Mouse (Mus musculus) ovary, postnatal 36 days (tissue): ENCODE data around the gene Prkn.
A peak's percentile ranks its signal among the peaks of the same experiment; 100 is the strongest.

ENCODE experiments used
- DNase-seq: peaks from one replicate; pipeline ENCODE4 v3.0.0; 2022; ENCODE audit warnings: low spot score, mixed read lengths

Prkn gene

GRCm38 (mm10) chr17:10840148-10840707, at the start of gene Prkn, which contains the start of gene Pacrg:
TSS of gene Prkn (plus strand) at chr17:10840384.
TSS of gene Pacrg (minus strand) at chr17:10840311.
- DNase-seq: peak; percentile 97

GRCm38 (mm10) chr17:10791661-10792060, 48.5 kb upstream of the Prkn start:
- DNase-seq: no peak

- DNase-seq: no peak
Observed at GRCm38 (mm10) chr17:10806692-10807091, 33.5 kb upstream of the Prkn start.

- no peak for DNase-seq
Observed at GRCm38 (mm10) chr17:10807261-10807998, 32.8 kb upstream of the Prkn start.

GRCm38 (mm10) chr17:10808571-10808970, 31.6 kb upstream of the Prkn start:
- no peak for DNase-seq

GRCm38 (mm10) chr17:10818971-10819370, 21.2 kb upstream of the Prkn start:
- no peak for DNase-seq

- DNase-seq: peak; percentile 18
Observed at GRCm38 (mm10) chr17:10840731-10841201, 582 bp downstream of the Prkn start.

- DNase-seq: no peak
Observed at GRCm38 (mm10) chr17:10854207-10854606, 14.0 kb downstream of the Prkn start.

GRCm38 (mm10) chr17:10874208-10875187, 34.3 kb downstream of the Prkn start:
- DNase-seq: no peak

GRCm38 (mm10) chr17:10878986-10879385, 38.8 kb downstream of the Prkn start:
- DNase-seq: no peak

GRCm38 (mm10) chr17:10882260-10882659, 42.1 kb downstream of the Prkn start:
- no peak for DNase-seq

GRCm38 (mm10) chr17:10887924-10888323, 47.7 kb downstream of the Prkn start:
- no peak for DNase-seq

GRCm38 (mm10) chr17:10901686-10902228, 61.6 kb downstream of the Prkn start:
- no peak for DNase-seq

GRCm38 (mm10) chr17:10936698-10937097, 96.5 kb downstream of the Prkn start:
- no peak for DNase-seq

GRCm38 (mm10) chr17:10937844-10938243, 97.7 kb downstream of the Prkn start:
- DNase-seq: no peak

- no peak for DNase-seq
Observed at GRCm38 (mm10) chr17:10938755-10939154, 98.6 kb downstream of the Prkn start.

GRCm38 (mm10) chr17:10946552-10946951, 106.4 kb downstream of the Prkn start:
- DNase-seq: no peak

GRCm38 (mm10) chr17:10947614-10948013, 107.4 kb downstream of the Prkn start:
- DNase-seq: no peak

GRCm38 (mm10) chr17:10959066-10959864, 119.1 kb downstream of the Prkn start:
- DNase-seq: no peak

- no peak for DNase-seq
Observed at GRCm38 (mm10) chr17:10962151-10962550, 122.0 kb downstream of the Prkn start.

- DNase-seq: no peak
Observed at GRCm38 (mm10) chr17:10982136-10982535, 142.0 kb downstream of the Prkn start.
